Mouse (Mus musculus) heart, postnatal 14 days (tissue): ENCODE results near the gene Nat8f1. TPM values are rescaled to one million over a fixed set of nuclear protein-coding genes. Genes with fewer than 3 reads are reported as not detected.
A peak's percentile ranks its signal among the peaks of the same experiment; 100 is the strongest.
"Not testable (repeated sequence)": the region's sequence is repeated elsewhere in the genome, so short reads cannot be mapped to it uniquely, and the experiment has no call there.

Experiments used
- DNase-seq, 2 experiments: peaks; one replicate each; pipeline ENCODE4 v3.0.0; 2021 to 2022
- intact Hi-C: fragments of 180-260 bp; cut with DNase I; formaldehyde crosslinking; loops from one replicate; pipeline ENCODE4 v1.15.1; 2025
- long read RNA-seq, 2 experiments: library from polyadenylated mRNA; stranded (forward); transcript quantifications; one replicate each; pipeline ENCODE4 v2.0.0; 2021
- total RNA-seq, 2 experiments: library from RNA; stranded (reverse); gene quantifications; 2 replicates each; pipeline ENCODE4 v1.2.3; 2021

Nat8f1 gene
- 1 to 10 TPM; 1.9 to 2.5 TPM for total RNA-seq
- long read RNA-seq, experiment 1, partial matches to known transcripts, result 0 of 3 reads
- long read RNA-seq, experiment 1, other reads (novel, unspliced or antisense), result 1 of 3 reads
- long read RNA-seq, experiment 2, partial matches to known transcripts, result 0 of 3 reads
- long read RNA-seq, experiment 2, other reads (novel, unspliced or antisense), result 0 of 3 reads

GRCm38 (mm10) chr6:85915539-85916513, at the start of gene Nat8f1:
TSS of gene Nat8f1 (minus strand) at chr6:85915687.
- DNase-seq, result peak; percentile 84 to 88
- intact Hi-C loops, result not testable (repeated sequence)

- intact Hi-C loops, result loop anchor here (2.0 to 5.0 kb wide), 2 partner anchors 25 to 46 kb away; no protein-coding TSS in a partner anchor
- DNase-seq, result peak; percentile 94 to 95
These were observed 45.9 kb upstream of the Nat8f1 start, which contains the start of gene Dusp11 for GRCm38 (mm10) chr6:85961101-85962091. TSS of gene Dusp11 (minus strand) at chr6:85961667.

GRCm38 (mm10) chr6:85957581-85957980, 42.1 kb upstream of the Nat8f1 start:
- no peak for DNase-seq
- intact Hi-C loops, result no loop called here

GRCm38 (mm10) chr6:85948549-85948948, 33.1 kb upstream of the Nat8f1 start:
- DNase-seq, result no peak
- intact Hi-C loops, result no loop called here

- no peak for DNase-seq
- intact Hi-C loops, result no loop called here
These were observed 27.0 kb upstream of the Nat8f1 start for GRCm38 (mm10) chr6:85942469-85942868.

GRCm38 (mm10) chr6:85938701-85939100, 23.2 kb upstream of the Nat8f1 start:
- intact Hi-C loops, result loop anchor here (10.0 kb wide), 1 partner anchor 484 kb away; the partner anchor contains the start of genes Cct7 and Pradc1
- DNase-seq, result no peak

GRCm38 (mm10) chr6:85936508-85937465, 21.3 kb upstream of the Nat8f1 start:
- peak; percentile 87 for DNase-seq
- intact Hi-C loops, result loop anchor here (2.0 to 10.0 kb wide), 2 partner anchors 24 to 482 kb away; partner anchors contain the start of genes Cct7, Dusp11 and Pradc1

- no peak for DNase-seq
- intact Hi-C loops, result loop anchor here (2.0 to 10.0 kb wide), 3 partner anchors 25 to 481 kb away; partner anchors contain the start of genes Cct7, Dusp11 and Pradc1
These were observed 20.2 kb upstream of the Nat8f1 start for GRCm38 (mm10) chr6:85935646-85936045.

GRCm38 (mm10) chr6:85934047-85934446, 18.6 kb upstream of the Nat8f1 start:
- intact Hi-C loops, result loop anchor here (2.0 to 10.0 kb wide), 2 partner anchors 77 to 479 kb away; partner anchors contain the start of genes Cct7 and Pradc1
- no peak for DNase-seq

GRCm38 (mm10) chr6:85929312-85929711, 13.8 kb upstream of the Nat8f1 start:
- DNase-seq, result no peak
- intact Hi-C loops, result no loop called here

- intact Hi-C loops, result no loop called here
- no peak for DNase-seq
These were observed 12.3 kb upstream of the Nat8f1 start for GRCm38 (mm10) chr6:85927476-85928464.

- DNase-seq, result no peak
- intact Hi-C loops, result no loop called here
These were observed 11.2 kb upstream of the Nat8f1 start for GRCm38 (mm10) chr6:85926709-85927108.

- no peak for DNase-seq
- intact Hi-C loops, result no loop called here
These were observed 8.2 kb upstream of the Nat8f1 start for GRCm38 (mm10) chr6:85923643-85924042.

- intact Hi-C loops, result no loop called here
These were observed 3.9 kb upstream of the Nat8f1 start for GRCm38 (mm10) chr6:85919401-85919800.

GRCm38 (mm10) chr6:85918341-85918740, 2.9 kb upstream of the Nat8f1 start:
- DNase-seq, intact Hi-C loops: not testable (repeated sequence)

More at GRCm38 (mm10) chr6:85919401-85919800, 3.9 kb upstream of the Nat8f1 start:
- DNase-seq, result no peak

- intact Hi-C loops, result no loop called here
These were observed 1.1 kb upstream of the Nat8f1 start for GRCm38 (mm10) chr6:85916596-85916995.

GRCm38 (mm10) chr6:85915141-85915538, 347 bp downstream of the Nat8f1 start:
- intact Hi-C loops, result no loop called here
- DNase-seq, result peak in 1 of 2 experiments; percentile 4

More at GRCm38 (mm10) chr6:85916596-85916995, 1.1 kb upstream of the Nat8f1 start:
- DNase-seq, result no peak
